In genomic region chr6:137676581-137676980, GRCm38 (mm10) we compare ENCODE assay signal across 32 mouse cellular contexts.
"Had no signal": no experiment of that assay in that cellular context is flagged by ENCODE, and none has a peak within 500 bp of the region (broad histone marks: within the 10 kb centered on the region; RNA-seq: fewer than 3 reads in every experiment).

No protein-coding gene starts in this region.

- H3K36me3 ChIP-seq: limb, embryonic 10.5 days; limb, embryonic 12.5 days; limb, embryonic 13.5 days; limb, embryonic 15.5 days; liver, embryonic 12.5 days; liver, embryonic 13.5 days; liver, embryonic 15.5 days; lung, embryonic 15.5 days; midbrain, embryonic 10.5 days; midbrain, embryonic 12.5 days; midbrain, embryonic 13.5 days; midbrain, embryonic 15.5 days; neural tube, embryonic 12.5 days had no signal

- H3K4me1 ChIP-seq: liver, embryonic 15.5 days; lung, embryonic 15.5 days; megakaryocyte, embryonic 14.5 days; midbrain, embryonic 10.5 days; midbrain, embryonic 12.5 days; midbrain, embryonic 13.5 days; midbrain, embryonic 15.5 days; neural tube, embryonic 12.5 days had no signal

- H3K9me3 ChIP-seq: limb, embryonic 10.5 days; limb, embryonic 13.5 days; limb, embryonic 15.5 days; liver, embryonic 12.5 days; liver, embryonic 13.5 days; liver, embryonic 15.5 days; lung, embryonic 15.5 days; midbrain, embryonic 10.5 days; midbrain, embryonic 12.5 days; midbrain, embryonic 15.5 days; neural tube, embryonic 12.5 days had no signal

- DNase-seq: left cerebral cortex, postnatal 4 days; liver; liver, embryonic 13.5 days; liver, postnatal 0 days; lung, adult 18-20 months; lung, adult 2 months; lung, embryonic 14.5 days; lung, postnatal 10 days; lung, postnatal 14 days; lung, postnatal 36 days; lung, postnatal 4 days; midbrain, embryonic 14.5 days had no signal

- H3K27ac ChIP-seq: limb, embryonic 10.5 days; limb, embryonic 12.5 days; limb, embryonic 13.5 days; limb, embryonic 15.5 days; liver, embryonic 12.5 days; liver, embryonic 13.5 days; liver, embryonic 14.5 days; liver, embryonic 15.5 days; lung, embryonic 15.5 days; macrophage; midbrain, embryonic 10.5 days; midbrain, embryonic 12.5 days; midbrain, embryonic 13.5 days; midbrain, embryonic 15.5 days; neural tube, embryonic 12.5 days had no signal

- H3K4me3 ChIP-seq: limb, embryonic 10.5 days; limb, embryonic 12.5 days; limb, embryonic 13.5 days; limb, embryonic 15.5 days; liver, embryonic 12.5 days; liver, embryonic 13.5 days; liver, embryonic 15.5 days; lung, embryonic 15.5 days; megakaryocyte, embryonic 14.5 days; midbrain, embryonic 10.5 days; midbrain, embryonic 12.5 days; midbrain, embryonic 13.5 days; midbrain, embryonic 15.5 days; myocyte; neural tube, embryonic 12.5 days had no signal

- H3K4me2 ChIP-seq: limb, embryonic 12.5 days; limb, embryonic 13.5 days; limb, embryonic 15.5 days; liver, embryonic 11.5 days; liver, embryonic 12.5 days; liver, embryonic 13.5 days; liver, embryonic 15.5 days; lung, embryonic 14.5 days; lung, embryonic 15.5 days; midbrain, embryonic 11.5 days; midbrain, embryonic 12.5 days; midbrain, embryonic 13.5 days; midbrain, embryonic 15.5 days; neural tube, embryonic 12.5 days had no signal

- H3K27me3 ChIP-seq: limb, embryonic 12.5 days; liver, embryonic 12.5 days; liver, embryonic 15.5 days; lung, embryonic 15.5 days; midbrain, embryonic 12.5 days; midbrain, embryonic 13.5 days; midbrain, embryonic 15.5 days; neural tube, embryonic 12.5 days had no signal

- ATAC-seq: liver, embryonic 12.5 days; liver, postnatal 0 days; lung, postnatal 0 days; midbrain, embryonic 13.5 days; midbrain, embryonic 15.5 days; midbrain, embryonic 16.5 days had no signal

- H3K9ac ChIP-seq: limb, embryonic 12.5 days; limb, embryonic 13.5 days; limb, embryonic 15.5 days; liver, embryonic 12.5 days; liver, embryonic 13.5 days; liver, embryonic 14.5 days; liver, embryonic 15.5 days; liver, postnatal 0 days; lung, embryonic 14.5 days; lung, embryonic 15.5 days; midbrain, embryonic 12.5 days; midbrain, embryonic 13.5 days; midbrain, embryonic 15.5 days; neural tube, embryonic 12.5 days had no signal
